Mouse (Mus musculus): ENCODE measurements around the gene Nsmce1. TPM values are rescaled to one million over a fixed set of nuclear protein-coding genes. Genes with fewer than 3 reads are reported as not detected.

Nsmce1 gene
- polyA plus RNA-seq (2015; fragmentation: Nextera tagmentation; extraction: Ambion mirVana) = 131 and 137 TPM in 2 replicates

DNA sequence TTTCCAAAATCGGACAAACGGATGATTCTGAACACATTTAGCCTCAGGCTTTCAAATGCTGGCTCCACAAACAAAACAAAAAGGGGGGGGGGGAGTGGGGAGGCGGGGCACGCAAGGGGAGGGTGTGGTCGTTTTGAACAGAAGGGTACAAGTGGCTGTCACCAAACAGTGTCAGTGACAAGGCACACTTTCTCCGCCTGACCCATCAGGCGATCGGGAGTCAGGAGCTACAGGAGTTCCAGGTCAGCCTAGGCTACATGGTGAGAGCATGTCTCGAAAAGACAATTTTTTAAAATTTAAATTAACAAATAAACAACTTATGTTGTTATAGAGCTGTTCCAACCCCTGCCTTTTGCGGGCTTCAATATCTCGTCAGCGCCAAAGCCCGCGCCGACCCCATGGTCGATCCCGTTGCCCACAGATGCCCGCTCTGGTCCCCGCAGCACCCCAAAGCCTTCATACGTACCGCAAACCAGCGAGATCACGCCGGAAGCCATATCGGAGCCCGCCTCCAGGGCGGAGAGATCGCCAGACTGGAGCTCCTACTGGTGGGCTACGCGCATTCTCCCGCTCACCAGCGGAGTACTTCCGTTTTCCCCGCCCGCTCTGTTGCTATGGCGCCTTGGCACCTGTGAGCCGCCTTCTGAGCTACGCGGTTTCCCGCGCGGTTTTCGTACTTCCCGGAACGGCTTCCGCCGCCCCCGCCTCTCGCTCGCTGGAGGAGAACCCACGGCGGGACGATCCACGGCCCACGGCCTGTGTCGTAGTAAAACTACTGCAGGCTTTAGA, at the start of gene Nsmce1:
Gene Nsmce1, minus strand, starts transcription at position 650 of the 789 bp plus-strand sequence.
- peak within 1 kb of the TSS; percentile 79 for H3K4me2 ChIP-seq (replicated peaks; ENCODE audit: low read depth, low read length)
- H3K27ac ChIP-seq (ENCODE audit: low read length) = peak within 1 kb of the TSS; percentile 90
- peaks cover 12% of the 10 kb centered on the region for H3K4me1 ChIP-seq (ENCODE audit: insufficient read depth, low read length)
- H3K4me3 ChIP-seq (ENCODE audit: low read length) = peak within 1 kb of the TSS; percentile 78
- peak within 1 kb of the TSS; percentile 86 for H3K9ac ChIP-seq (replicated peaks; ENCODE audit: low read length)
- peak; percentile 99 for ATAC-seq (ENCODE audit: low FRiP score, low TSS enrichment)
- WGBS = under 1% methylated on average over 56 of the region's 56 CpGs
- no peaks in the 10 kb centered on the region for H3K27me3 ChIP-seq (ENCODE audit: insufficient read depth, low read length)
- no peaks in the 10 kb centered on the region for H3K9me3 ChIP-seq (ENCODE audit: low read length)
- no peaks in the 10 kb centered on the region for H3K36me3 ChIP-seq (ENCODE audit: insufficient read depth, low read length)

DNA sequence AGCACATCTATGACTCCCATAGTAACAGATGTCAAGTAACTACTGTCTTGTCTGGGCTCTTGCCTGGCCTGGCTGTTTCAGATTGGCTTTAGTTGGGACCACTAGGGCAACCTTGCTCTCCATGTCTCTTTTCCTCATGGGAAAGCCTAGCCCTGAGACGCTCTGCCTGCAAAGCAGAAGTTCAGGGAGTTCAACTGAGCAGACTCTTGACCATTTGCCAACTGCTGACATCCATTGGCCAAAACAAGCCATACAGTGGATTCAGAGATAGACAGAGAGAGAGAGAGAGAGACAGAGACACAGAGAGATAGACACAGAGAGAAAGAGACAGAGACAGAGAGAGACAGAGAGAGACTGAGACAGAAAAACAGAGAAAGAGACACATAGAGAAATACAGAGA, 49.6 kb upstream of the Nsmce1 start:
- no peaks in the 10 kb centered on the region for H3K9me3 ChIP-seq (ENCODE audit: low read length)
- WGBS = 85% methylated on average over 1 of the region's 1 CpGs
- no peak overlapping the region for H3K9ac ChIP-seq (replicated peaks; ENCODE audit: low read length)
- no peak for ATAC-seq (ENCODE audit: low FRiP score, low TSS enrichment)
- H3K27me3 ChIP-seq (ENCODE audit: insufficient read depth, low read length) = no peaks in the 10 kb centered on the region
- no peak overlapping the region for H3K4me2 ChIP-seq (replicated peaks; ENCODE audit: low read depth, low read length)
- H3K4me3 ChIP-seq (ENCODE audit: low read length) = no peak overlapping the region
- no peaks in the 10 kb centered on the region for H3K4me1 ChIP-seq (ENCODE audit: insufficient read depth, low read length)
- no peaks in the 10 kb centered on the region for H3K36me3 ChIP-seq (ENCODE audit: insufficient read depth, low read length)
- no peak overlapping the region for H3K27ac ChIP-seq (ENCODE audit: low read length)

DNA sequence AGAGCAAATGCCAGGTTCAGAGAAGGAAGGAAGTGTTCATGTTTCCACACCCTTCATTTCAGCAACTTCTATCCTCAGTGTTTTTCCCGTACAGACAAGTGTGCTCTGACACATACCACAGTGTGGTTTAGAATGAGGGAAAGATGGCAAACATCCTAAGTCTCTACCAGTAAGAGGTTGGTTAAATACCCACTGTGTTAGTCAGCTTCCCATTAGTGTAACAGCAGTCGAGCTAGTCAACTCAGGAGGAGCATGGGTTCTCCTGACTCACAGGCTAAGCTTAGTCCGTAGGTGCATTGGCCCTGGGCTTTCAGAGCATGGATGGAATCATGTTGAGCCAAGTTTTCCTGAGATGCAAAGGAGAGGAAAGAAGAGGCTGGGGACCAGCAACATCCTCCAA, 48.0 kb upstream of the Nsmce1 start:
- WGBS = 85% methylated on average over 3 of the region's 3 CpGs
- no peaks in the 10 kb centered on the region for H3K36me3 ChIP-seq (ENCODE audit: insufficient read depth, low read length)
- no peak for ATAC-seq (ENCODE audit: low FRiP score, low TSS enrichment)

DNA sequence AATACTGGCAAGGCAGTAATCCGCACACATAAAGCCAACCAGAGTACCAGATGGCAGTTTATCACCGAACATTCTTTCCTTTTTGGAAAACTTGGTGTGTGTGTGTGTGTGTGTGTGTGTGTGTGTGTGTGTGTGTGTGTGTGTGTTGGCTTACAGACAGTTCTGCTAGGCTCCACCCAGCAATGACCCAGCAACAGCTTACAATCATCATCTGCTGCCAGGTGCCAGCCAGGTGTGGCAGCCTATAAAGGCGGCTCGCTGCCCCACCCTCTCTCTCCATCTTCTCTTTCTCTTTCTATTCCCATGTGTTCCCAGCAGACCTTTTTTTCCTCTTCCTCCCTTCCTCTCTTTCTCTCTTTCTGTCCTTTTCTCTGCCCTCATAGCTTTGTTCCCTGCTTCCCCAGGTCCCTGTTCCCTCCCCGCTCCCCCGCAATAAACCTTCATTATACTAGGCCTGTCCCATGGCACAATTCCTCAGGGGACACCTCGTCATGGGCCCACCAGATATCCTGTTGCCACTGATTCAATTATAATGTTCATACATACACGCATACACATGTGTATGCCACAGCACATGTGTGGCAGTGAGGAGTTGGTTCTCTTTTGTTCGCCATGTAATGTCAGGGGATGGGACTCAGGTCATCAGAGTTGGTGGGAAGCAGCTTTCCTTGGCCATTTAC, 36.6 kb upstream of the Nsmce1 start:
- H3K27ac ChIP-seq (ENCODE audit: low read length) = no peak overlapping the region
- no peaks in the 10 kb centered on the region for H3K4me1 ChIP-seq (ENCODE audit: insufficient read depth, low read length)
- WGBS = 83% methylated on average over 9 of the region's 9 CpGs
- no peak overlapping the region for H3K4me2 ChIP-seq (replicated peaks; ENCODE audit: low read depth, low read length)
- H3K9ac ChIP-seq (replicated peaks; ENCODE audit: low read length) = no peak overlapping the region
- no peaks in the 10 kb centered on the region for H3K9me3 ChIP-seq (ENCODE audit: low read length)
- H3K27me3 ChIP-seq (ENCODE audit: insufficient read depth, low read length) = no peaks in the 10 kb centered on the region
- no peak for ATAC-seq (ENCODE audit: low FRiP score, low TSS enrichment)
- no peak overlapping the region for H3K4me3 ChIP-seq (ENCODE audit: low read length)
- no peaks in the 10 kb centered on the region for H3K36me3 ChIP-seq (ENCODE audit: insufficient read depth, low read length)

More for the DNA sequence above, 48.0 kb upstream of the Nsmce1 start:
- Histone ChIP-seq H3K9me3 (ENCODE audit: low read length) (peaks cover 4% of the 10 kb centered on the region), H3K27me3 (ENCODE audit: insufficient read depth, low read length) (no peaks in the 10 kb centered on the region), H3K4me2 (replicated peaks; ENCODE audit: low read depth, low read length) (no peak overlapping the region), H3K9ac (replicated peaks; ENCODE audit: low read length) (no peak overlapping the region), H3K4me3 (ENCODE audit: low read length) (no peak overlapping the region), H3K4me1 (ENCODE audit: insufficient read depth, low read length) (no peaks in the 10 kb centered on the region), H3K27ac (ENCODE audit: low read length) (no peak overlapping the region)

DNA sequence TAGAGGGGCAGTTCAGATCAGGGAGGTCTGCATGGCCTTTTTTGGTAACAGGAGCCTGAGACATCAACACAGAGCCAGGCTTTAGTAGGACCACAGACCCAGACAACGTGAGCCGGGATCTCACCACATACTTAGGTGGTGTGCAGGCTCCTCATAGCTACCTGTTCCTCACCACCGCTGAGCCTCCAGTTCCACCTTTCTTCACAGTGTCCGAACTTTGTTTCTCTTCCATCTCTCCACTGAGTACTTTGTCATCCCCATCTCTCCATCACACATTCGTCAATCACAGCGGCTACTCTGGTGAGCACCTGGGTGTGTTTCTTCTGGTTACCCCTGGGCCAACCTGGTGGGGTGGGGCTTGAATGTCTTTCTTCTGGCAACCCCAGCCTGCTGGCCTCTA, 35.8 kb upstream of the Nsmce1 start:
- no peak overlapping the region for H3K4me2 ChIP-seq (replicated peaks; ENCODE audit: low read depth, low read length)
- no peaks in the 10 kb centered on the region for H3K9me3 ChIP-seq (ENCODE audit: low read length)
- no peak for ATAC-seq (ENCODE audit: low FRiP score, low TSS enrichment)
- no peak overlapping the region for H3K9ac ChIP-seq (replicated peaks; ENCODE audit: low read length)
- H3K36me3 ChIP-seq (ENCODE audit: insufficient read depth, low read length) = no peaks in the 10 kb centered on the region
- H3K4me3 ChIP-seq (ENCODE audit: low read length) = no peak overlapping the region
- no peak overlapping the region for H3K27ac ChIP-seq (ENCODE audit: low read length)
- no peaks in the 10 kb centered on the region for H3K4me1 ChIP-seq (ENCODE audit: insufficient read depth, low read length)
- WGBS = 85% methylated on average over 6 of the region's 6 CpGs
- H3K27me3 ChIP-seq (ENCODE audit: insufficient read depth, low read length) = no peaks in the 10 kb centered on the region

DNA sequence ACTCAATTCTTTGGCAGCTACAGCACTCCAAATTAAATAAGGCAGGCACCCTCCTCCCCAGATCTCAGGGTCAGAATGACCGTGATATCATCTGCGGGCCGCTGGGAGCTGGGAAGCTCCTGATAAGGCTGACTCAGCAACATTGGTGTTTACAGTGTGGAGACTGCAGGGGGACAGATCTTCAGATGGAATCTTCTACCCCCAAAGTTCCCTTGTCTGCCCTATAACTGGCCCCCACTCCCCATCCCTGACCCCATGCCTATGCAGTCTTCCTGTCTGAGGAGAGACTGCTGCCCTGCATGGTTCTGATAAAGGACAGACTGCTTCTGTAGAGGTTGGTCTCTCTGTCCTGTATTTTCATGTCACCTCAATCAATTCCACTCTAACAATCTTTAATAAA, 31.7 kb upstream of the Nsmce1 start:
- ATAC-seq (ENCODE audit: low FRiP score, low TSS enrichment) = no peak
- Histone ChIP-seq H3K4me1 (ENCODE audit: insufficient read depth, low read length) (no peaks in the 10 kb centered on the region), H3K36me3 (ENCODE audit: insufficient read depth, low read length) (no peaks in the 10 kb centered on the region)

DNA sequence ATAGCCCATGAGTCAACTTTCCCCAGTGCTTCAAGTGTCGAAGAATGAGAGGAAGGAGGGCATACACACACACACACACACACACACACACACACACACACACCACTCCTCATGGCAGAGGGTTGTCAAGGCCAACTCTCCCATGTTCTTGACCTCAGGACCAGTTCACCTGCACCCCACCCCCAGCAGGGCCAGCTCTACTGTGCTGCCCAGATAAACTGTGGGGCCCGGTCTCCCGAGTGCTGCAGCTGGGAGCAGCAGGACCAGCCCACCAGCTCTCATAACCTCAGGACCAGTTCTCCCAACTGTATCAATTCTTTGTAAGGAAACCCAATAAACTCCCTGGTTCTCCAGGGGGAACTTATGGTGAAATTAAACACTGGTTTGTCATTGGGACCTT, 28.3 kb upstream of the Nsmce1 start:
- H3K9me3 ChIP-seq (ENCODE audit: low read length) = no peaks in the 10 kb centered on the region
- H3K4me3 ChIP-seq (ENCODE audit: low read length) = no peak overlapping the region
- H3K4me2 ChIP-seq (replicated peaks; ENCODE audit: low read depth, low read length) = no peak overlapping the region
- H3K36me3 ChIP-seq (ENCODE audit: insufficient read depth, low read length) = no peaks in the 10 kb centered on the region
- no peaks in the 10 kb centered on the region for H3K27me3 ChIP-seq (ENCODE audit: insufficient read depth, low read length)
- H3K27ac ChIP-seq (ENCODE audit: low read length) = no peak overlapping the region
- WGBS = 82% methylated on average over 3 of the region's 3 CpGs
- H3K4me1 ChIP-seq (ENCODE audit: insufficient read depth, low read length) = peaks cover 2% of the 10 kb centered on the region; the same call in 1 of the 2 replicates
- no peak overlapping the region for H3K9ac ChIP-seq (replicated peaks; ENCODE audit: low read length)
- no peak for ATAC-seq (ENCODE audit: low FRiP score, low TSS enrichment)

More for the DNA sequence above, 31.7 kb upstream of the Nsmce1 start:
- Histone ChIP-seq H3K9me3 (ENCODE audit: low read length) (no peaks in the 10 kb centered on the region), H3K9ac (replicated peaks; ENCODE audit: low read length) (no peak overlapping the region), H3K4me2 (replicated peaks; ENCODE audit: low read depth, low read length) (no peak overlapping the region), H3K27ac (ENCODE audit: low read length) (no peak overlapping the region), H3K4me3 (ENCODE audit: low read length) (no peak overlapping the region), H3K27me3 (ENCODE audit: insufficient read depth, low read length) (no peaks in the 10 kb centered on the region)
- WGBS = 60% methylated on average over 3 of the region's 3 CpGs

DNA sequence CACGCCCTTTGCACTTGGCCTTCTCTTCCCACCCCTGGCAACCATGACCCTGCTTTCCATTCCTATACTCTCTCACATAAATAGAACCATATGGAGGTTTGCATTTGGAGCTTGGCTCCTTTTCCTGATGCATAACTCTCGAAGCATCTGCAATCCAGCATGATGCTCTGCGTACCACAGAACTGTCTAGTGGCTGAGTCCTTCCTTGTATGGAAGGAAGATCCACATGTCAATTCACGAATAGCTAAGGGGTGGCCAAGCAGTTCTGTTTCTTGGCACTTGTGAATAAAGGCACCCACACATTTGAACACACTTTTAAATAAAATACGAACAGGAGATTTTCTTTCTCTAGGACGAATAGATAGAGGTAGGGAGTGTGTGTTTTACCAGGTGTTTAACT, 26.1 kb upstream of the Nsmce1 start:
- H3K27me3 ChIP-seq (ENCODE audit: insufficient read depth, low read length) = no peaks in the 10 kb centered on the region
- 79% methylated on average over 6 of the region's 6 CpGs for WGBS
- H3K4me2 ChIP-seq (replicated peaks; ENCODE audit: low read depth, low read length) = no peak overlapping the region
- 0 out of 2 replicates have a peak, but pooled peaks cover 2% of the 10 kb centered on the region for H3K9me3 ChIP-seq (ENCODE audit: low read length)
- H3K27ac ChIP-seq (ENCODE audit: low read length) = no peak overlapping the region
- H3K9ac ChIP-seq (replicated peaks; ENCODE audit: low read length) = no peak overlapping the region
- peaks cover 2% of the 10 kb centered on the region; the same call in 1 of the 2 replicates for H3K4me1 ChIP-seq (ENCODE audit: insufficient read depth, low read length)
- no peak overlapping the region for H3K4me3 ChIP-seq (ENCODE audit: low read length)
- H3K36me3 ChIP-seq (ENCODE audit: insufficient read depth, low read length) = no peaks in the 10 kb centered on the region
- ATAC-seq (ENCODE audit: low FRiP score, low TSS enrichment) = no peak

DNA sequence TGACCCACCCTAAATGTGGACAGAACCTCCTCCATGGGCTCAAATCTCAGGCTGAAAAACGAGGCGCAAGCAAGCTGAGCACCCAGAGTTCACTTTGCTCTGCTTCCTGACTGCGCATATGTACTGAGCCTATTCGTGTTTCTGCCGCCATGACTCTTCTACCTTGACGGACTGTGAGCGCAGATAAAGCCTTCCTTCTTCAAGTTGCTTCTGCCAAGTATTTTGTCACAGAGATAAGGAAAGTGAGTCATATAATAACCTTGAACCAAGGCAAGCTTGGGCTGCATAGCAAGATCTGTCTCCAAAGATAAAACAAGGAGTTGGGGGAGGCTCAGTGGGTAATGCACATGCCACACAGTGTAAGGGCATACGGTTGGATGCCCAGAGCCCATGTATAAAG, 25.3 kb upstream of the Nsmce1 start:
- Histone ChIP-seq H3K27ac (ENCODE audit: low read length) (no peak overlapping the region), H3K4me3 (ENCODE audit: low read length) (no peak overlapping the region), H3K4me1 (ENCODE audit: insufficient read depth, low read length) (peaks cover 2% of the 10 kb centered on the region; the same call in 1 of the 2 replicates), H3K4me2 (replicated peaks; ENCODE audit: low read depth, low read length) (no peak overlapping the region), H3K27me3 (ENCODE audit: insufficient read depth, low read length) (no peaks in the 10 kb centered on the region), H3K9me3 (ENCODE audit: low read length) (0 out of 2 replicates have a peak, but pooled peaks cover 2% of the 10 kb centered on the region), H3K9ac (replicated peaks; ENCODE audit: low read length) (no peak overlapping the region), H3K36me3 (ENCODE audit: insufficient read depth, low read length) (no peaks in the 10 kb centered on the region)
- 89% methylated on average over 8 of the region's 8 CpGs for WGBS
- no peak for ATAC-seq (ENCODE audit: low FRiP score, low TSS enrichment)

Measured in kidney, embryonic 16.5 days (tissue).